Mouse (Mus musculus): ENCODE results near the gene Fam169a.

The Fam169a gene

DNA sequence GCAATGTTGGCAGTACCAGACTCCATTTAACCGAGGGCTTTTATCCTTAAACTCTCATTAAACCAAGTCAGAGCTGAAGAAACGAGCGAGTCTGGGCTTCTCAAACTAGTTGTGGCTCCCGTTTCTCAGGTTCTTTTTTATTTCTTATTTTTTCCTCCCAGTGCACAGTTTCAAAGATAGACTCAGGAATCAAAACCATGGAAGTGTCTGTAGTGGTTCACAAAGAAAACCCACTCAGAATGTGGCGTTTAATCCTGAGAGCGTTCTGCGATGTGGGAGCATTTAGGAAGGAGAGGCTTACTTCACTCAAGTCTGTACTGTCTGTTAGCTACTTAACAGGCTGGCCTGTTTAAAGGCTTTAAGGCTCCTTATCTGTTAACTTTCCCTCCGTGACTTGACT, 1.1 kb downstream of the Fam169a start:
- ChIA-PET POLR2A (interaction anchor here in 2 of 4 experiments (0.7 to 7.3 kb wide), 22 partner anchors 10 to 417 kb away, joined by 3 to 143 read pairs (median 5); partner anchors contain the start of genes Gfm2 (in 2 of the 2), Nsa2 (in 2 of the 2), Gcnt4 (in 1 of the 2) and Gm6169 (in 1 of the 2)), CTCF (interaction anchor here in 3 of 4 experiments (1.3 to 3.3 kb wide), 6 partner anchors 10 to 84 kb away, joined by 3 to 14 read pairs (median 8); partner anchors contain the start of gene Gm6169 (in 3 of the 3))

DNA sequence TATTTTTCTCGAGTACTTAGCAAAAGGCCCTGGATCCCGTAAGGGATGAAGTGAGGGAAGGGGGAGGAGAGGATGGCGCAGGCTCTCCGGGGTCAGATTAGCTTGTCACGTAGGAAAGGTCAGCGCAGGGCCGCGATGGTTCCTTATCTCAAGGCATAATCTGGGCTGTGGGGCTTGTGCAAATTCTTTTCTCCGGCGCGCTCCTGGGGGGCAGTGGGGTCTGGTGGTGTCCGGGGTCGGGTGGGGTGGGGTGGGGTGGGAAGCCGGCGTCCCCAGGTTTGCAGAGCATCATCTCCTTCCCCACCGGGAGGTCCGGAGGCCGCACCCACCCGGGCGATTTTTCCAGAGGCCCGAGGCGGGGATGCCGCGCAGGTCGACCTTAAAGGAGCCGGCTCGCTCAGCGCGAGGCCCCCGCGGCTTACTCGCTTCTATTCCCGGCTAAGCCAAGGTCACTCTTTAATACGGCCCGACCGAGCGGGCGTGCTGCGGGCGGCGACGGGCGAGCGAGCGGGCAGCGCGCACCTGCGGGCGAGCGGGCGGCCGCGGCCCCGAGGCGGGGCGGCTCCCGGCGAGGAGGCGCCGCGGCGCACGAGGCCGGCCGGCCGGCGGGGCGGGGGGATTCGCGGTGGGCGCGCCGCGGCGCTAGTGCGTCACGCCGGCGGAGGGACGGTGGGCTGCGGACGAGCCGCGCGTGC, 4.0 kb downstream of the Fam169a start:
- POLR2A ChIA-PET, result interaction anchor here in 3 of 4 experiments (0.6 to 7.3 kb wide), 17 partner anchors 9 to 1447 kb away, joined by 3 to 143 read pairs (median 3); partner anchors contain the start of genes Gfm2 (in 1 of the 3), Gm6169 (in 1 of the 3) and Nsa2 (in 1 of the 3)
- CTCF ChIA-PET, result no interaction called here

DNA sequence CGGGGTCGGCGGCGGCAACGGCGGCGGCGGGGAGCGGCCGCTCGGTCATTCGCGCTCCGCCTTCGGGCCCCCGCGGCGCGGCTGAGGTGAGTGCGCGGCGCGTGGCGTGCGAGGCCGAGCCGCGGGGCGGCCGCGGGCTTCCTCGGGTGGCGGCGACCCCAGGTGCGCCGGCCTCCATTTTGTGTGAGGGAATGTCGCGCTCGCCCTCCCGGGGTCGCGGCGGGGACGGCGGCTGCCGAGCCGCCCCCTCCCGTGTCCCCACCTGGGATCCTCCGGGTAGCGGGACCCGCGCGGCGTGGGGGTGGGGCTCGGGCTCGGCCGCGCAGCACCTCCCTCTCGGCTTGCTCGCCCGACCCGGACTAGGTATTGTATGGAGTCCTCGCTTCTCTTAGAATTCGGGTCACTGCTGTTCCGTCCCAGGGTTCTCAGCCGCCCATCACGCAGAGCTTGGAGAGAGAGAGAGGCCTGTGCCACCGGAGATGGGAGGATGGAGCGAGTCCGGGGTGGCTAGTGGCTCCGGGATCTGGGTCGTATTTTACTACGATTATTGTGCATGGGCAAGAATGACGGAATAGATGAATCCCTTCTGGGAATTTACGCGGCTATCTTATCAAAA, 4.6 kb downstream of the Fam169a start:
- CTCF ChIA-PET, result no interaction called here
- POLR2A ChIA-PET, result interaction anchor here in 3 of 4 experiments (0.6 to 1.3 kb wide), 6 partner anchors 9 to 1446 kb away, joined by 3 to 5 read pairs (median 3); no protein-coding TSS in a partner anchor

DNA sequence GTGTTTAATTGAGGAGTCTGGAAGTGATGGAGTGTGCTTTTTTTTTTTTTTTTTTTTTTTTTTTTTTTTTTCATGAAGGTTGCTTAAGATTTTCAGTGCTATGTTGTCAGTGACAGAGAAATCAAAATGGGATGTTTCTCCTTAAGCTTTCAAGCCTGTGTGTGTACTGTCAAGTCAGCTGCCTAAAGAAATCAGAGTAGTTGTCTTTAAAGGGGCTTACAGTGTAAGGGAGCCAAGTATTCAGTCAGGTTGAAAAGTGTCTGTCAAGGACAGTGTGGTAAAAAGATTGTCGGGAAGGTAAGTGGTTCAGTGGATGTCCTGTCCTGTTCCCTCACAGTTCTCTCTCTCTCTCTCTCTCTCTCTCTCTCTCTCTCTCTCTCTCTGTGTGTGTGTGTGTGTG, 6.4 kb downstream of the Fam169a start:
- POLR2A ChIA-PET, result interaction anchor here in 3 of 4 experiments (0.6 to 2.8 kb wide), 10 partner anchors 9 to 125 kb away, joined by 3 to 15 read pairs (median 4); partner anchors contain the start of genes Gfm2 (in 1 of the 3), Hexb (in 1 of the 3) and Nsa2 (in 1 of the 3)
- CTCF ChIA-PET, result interaction anchor here in 2 of 4 experiments (0.6 to 0.7 kb wide), 3 partner anchors 22 to 288 kb away, joined by 3 to 8 read pairs (median 7); no protein-coding TSS in a partner anchor

DNA sequence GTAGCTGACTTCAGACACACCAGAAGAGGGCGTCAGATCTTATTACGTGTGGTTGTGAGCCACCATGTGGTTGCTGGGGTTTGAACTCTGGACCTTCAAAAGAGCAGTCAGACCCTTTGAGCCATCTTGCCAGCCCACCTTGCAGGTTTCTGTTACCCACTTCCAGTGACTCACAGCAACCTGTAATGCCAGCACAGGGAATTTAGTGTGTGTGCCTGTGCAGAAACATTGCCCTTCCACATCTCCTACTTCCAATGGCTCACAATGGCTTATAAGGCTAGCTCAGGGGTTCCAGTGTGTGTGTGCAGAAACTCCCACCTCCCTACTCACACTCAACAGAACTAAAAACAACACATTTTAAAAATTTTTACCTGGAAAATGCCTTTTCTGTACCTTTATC, 10.5 kb downstream of the Fam169a start:
- POLR2A ChIA-PET, result interaction anchor here in 3 of 4 experiments (0.7 to 13.2 kb wide), 7 partner anchors 8 to 22 kb away, joined by 3 to 143 read pairs (median 4); partner anchors contain the start of gene Fam169a (in 3 of the 3)
- CTCF ChIA-PET, result interaction anchor here in 3 of 4 experiments (0.6 to 1.6 kb wide), 8 partner anchors 11 to 69 kb away, joined by 3 to 8 read pairs (median 3); partner anchors contain the start of genes Fam169a (in 1 of the 3), Gfm2 (in 1 of the 3) and Nsa2 (in 1 of the 3)

DNA sequence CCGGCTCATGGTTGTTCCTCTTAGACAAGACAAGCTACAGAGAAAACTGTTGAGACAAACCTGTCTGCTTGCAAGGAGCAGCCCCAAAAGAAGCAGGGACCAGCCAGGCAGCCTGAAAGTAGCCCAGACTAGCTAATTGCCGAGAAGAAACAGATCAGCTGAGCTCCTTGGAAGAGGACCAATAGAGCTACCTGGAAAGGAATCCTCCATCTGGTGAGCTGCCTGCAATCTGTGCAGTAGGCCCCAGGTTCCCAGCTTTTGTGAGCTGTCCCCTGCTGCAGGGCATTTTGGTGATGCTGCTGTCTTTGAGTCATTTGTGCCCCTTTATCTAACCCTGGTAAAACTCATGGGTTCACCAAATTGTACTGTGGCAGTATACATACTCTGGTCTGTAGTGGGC, 13.1 kb downstream of the Fam169a start:
- CTCF ChIA-PET, result interaction anchor here in 3 of 4 experiments (0.7 to 1.3 kb wide), 4 partner anchors 19 to 59 kb away, joined by 3 to 8 read pairs (median 3); partner anchors contain the start of gene Gm6169 (in 2 of the 3)
- POLR2A ChIA-PET, result interaction anchor here (0.6 to 13.2 kb wide), 11 partner anchors 8 to 419 kb away, joined by 3 to 143 read pairs (median 4); partner anchors contain the start of gene Fam169a (in 3 of the 4)

DNA sequence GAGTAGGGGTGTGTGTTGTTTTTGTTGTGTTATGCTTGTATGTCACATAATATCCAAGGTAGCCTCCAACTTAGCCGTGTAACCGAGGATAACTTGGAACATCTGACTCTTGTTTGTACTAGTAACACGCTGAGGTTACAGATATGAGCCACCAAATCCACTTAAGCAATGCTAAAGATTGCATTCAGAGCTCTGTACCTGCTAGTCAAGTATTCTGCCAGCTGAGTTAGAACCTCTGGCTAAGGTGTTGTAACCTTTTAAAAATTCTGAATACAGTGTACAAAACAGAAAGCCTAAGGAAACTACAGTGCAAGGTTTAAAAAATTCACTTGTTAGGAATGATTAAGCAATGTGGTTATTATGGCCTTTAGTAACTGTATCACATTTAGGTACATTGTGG, 13.5 kb downstream of the Fam169a start:
- CTCF ChIA-PET, result interaction anchor here in 2 of 4 experiments (0.7 to 1.3 kb wide), 2 partner anchors 19 to 58 kb away, joined by 3 read pairs; partner anchors contain the start of gene Gm6169 (in 1 of the 2)
- POLR2A ChIA-PET, result interaction anchor here in 3 of 4 experiments (0.6 to 13.2 kb wide), 11 partner anchors 8 to 731 kb away, joined by 3 to 143 read pairs (median 4); partner anchors contain the start of gene Fam169a (in 2 of the 3)

DNA sequence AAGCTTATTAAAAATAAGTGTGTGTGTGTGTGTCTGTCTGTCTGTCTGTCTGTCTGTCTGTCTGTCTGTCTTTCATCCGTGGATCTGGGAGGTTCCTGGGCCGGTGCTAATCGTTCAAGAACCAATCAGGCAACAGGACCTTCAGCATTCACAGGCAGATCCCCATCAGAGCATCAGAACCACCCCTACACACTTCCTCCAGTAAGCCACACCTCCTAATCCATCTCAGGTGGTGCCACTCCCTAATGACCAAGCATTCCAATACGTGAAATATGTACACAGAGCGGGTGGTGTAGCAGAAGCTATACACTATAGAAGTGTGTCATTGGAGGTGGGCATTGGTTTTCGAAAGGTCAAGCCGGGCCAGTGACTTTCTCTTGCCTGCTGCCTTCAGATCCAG, 15.3 kb downstream of the Fam169a start:
- CTCF ChIA-PET, result no interaction called here
- POLR2A ChIA-PET, result interaction anchor here in 3 of 4 experiments (0.7 to 13.2 kb wide), 8 partner anchors 8 to 40 kb away, joined by 3 to 143 read pairs (median 4); partner anchors contain the start of gene Fam169a (in 1 of the 3)

DNA sequence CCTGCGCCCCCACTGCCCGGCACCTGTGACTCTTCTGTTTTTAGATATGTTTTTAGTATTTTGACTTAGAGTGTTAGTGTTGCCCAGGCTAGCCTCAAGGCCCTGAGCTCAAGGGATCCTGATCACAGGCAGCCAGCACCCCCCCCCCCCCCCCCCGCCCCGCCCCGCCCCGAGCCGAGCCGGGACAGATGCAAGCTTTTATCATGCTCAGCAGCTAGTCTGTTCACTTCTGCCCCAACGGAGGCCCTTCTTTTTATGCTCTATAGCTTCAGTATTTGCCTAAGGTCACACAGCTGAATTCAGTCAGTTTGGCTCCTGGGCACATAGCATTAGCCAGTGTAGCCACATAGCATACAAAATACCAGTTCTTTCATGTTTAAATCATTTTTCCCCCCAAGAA, 19.2 kb downstream of the Fam169a start:
- CTCF ChIA-PET, result interaction anchor here in 1 of 4 experiments (0.6 to 1.4 kb wide), 2 partner anchors 13 to 141 kb away, joined by 4 to 6 read pairs; partner anchors contain the start of gene Gm6169
- POLR2A ChIA-PET, result interaction anchor here (0.6 to 13.2 kb wide), 20 partner anchors 9 to 106 kb away, joined by 3 to 143 read pairs (median 4); partner anchors contain the start of genes Fam169a (in 2 of the 4), Gfm2 (in 1 of the 4) and Nsa2 (in 1 of the 4)

DNA sequence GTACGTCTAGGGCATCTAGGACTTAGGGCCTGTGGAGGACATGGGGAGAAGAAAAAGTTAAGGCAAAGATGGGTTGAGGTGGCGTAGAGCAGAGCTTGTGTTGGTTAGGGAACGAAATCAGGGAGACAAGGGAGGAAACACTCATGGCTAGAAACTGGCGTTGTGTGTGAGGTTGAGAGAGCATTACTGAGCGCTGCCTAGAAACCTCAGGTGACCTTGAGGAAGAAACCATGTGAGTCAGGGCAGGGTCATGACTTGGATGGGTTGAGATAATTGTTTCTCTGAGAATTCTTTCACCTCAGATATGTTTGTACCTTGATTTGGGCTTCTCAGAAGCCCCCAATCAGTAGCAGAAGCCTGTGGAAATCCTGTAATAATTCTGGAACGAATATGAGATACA, 20.3 kb downstream of the Fam169a start:
- CTCF ChIA-PET, result interaction anchor here in 2 of 4 experiments (1.0 to 1.7 kb wide), 2 partner anchors 9 to 12 kb away, joined by 3 to 4 read pairs; partner anchors contain the start of gene Gm6169 (in 1 of the 2)
- POLR2A ChIA-PET, result interaction anchor here (0.6 to 13.2 kb wide), 9 partner anchors 8 to 34 kb away, joined by 3 to 143 read pairs (median 6); partner anchors contain the start of gene Fam169a (in 3 of the 4)

DNA sequence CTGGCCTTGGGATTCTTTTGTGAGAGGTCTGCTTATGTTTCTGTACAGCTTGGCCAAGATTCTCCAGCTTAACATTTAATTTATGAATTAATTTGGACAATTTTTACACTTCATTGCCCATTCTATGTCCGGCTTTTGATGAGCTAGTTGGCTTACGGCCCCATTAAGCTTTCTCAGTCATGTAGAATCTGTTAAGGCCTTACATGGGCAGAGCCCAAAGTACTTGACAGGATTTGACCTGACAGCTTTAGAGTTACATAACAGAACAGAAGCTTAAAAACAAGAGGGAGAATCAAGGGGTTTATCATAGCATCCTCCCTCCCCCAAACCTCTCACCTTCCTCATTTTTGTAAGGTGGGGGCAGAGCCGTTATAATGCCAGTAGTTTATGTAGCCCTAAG, 21.1 kb downstream of the Fam169a start:
- ChIA-PET CTCF (interaction anchor here in 3 of 4 experiments (0.7 to 1.7 kb wide), 5 partner anchors 10 to 318 kb away, joined by 3 to 4 read pairs (median 3); partner anchors contain the start of genes Fam169a (in 1 of the 3) and Gm6169 (in 1 of the 3)), POLR2A (interaction anchor here in 2 of 4 experiments (0.5 to 13.2 kb wide), 8 partner anchors 8 to 74 kb away, joined by 3 to 143 read pairs (median 4); partner anchors contain the start of genes Fam169a (in 2 of the 2) and Gm6169 (in 1 of the 2))

DNA sequence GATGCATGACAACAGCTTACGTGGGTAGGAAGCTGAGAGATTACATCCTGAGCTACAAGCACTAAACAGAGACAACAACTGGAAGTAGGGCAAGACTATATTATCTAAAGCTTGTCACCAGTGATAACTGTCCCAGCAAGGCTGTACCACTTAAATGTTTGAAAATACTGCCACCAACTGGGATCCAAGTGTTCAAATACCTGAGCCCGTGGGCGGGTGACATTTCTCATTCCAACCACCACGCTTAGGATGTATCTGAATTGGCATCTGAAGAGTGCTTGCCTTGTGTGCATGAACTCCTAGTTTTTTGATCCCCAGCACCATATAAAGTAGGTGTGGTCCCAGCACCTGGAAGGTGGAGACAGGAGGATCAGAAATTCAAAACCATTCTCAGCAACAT, 28.6 kb downstream of the Fam169a start:
- ChIA-PET CTCF (interaction anchor here in 2 of 4 experiments (0.6 to 1.1 kb wide), 2 partner anchors 23 to 29 kb away, joined by 3 to 8 read pairs; partner anchors contain the start of gene Fam169a (in 1 of the 2)), POLR2A (interaction anchor here in 3 of 4 experiments (0.5 to 2.4 kb wide), 12 partner anchors 8 to 206 kb away, joined by 3 to 8 read pairs (median 4); partner anchors contain the start of genes Gfm2 (in 1 of the 3) and Nsa2 (in 1 of the 3))

DNA sequence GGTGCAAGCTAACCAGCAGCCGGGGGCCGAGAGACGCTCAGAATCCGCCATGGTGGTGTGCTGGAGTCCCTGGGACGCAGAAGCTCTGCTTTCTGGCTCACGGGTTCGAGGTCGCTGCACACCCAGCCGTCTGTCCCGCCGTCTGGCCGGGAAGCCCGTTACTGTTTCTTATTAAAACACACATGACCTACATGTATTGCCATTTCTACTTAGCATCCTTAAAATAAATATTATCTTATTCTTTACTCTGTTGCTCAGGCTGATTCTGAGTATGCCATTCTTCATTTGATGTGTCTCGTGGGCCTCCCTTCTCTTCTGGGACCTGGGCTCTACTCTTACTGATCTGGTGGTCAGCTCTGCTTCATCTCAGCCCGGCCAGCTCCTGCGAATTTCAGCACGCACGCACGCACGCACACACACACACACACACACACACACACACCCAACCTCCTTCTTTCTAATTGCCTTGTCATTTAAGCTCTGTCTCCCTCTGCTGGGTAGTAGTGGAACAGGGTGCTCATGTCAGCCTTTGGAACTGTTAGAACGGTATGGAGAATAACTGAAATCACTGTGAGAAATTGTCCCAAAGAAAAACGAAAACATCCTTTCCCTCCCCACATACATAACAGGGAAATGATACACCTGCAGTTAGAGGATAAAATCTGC, 32.2 kb downstream of the Fam169a start, which contains the start of gene Gm6169:
Gm6169 (minus strand) TSS at position 51 of the 666 bp plus-strand sequence.
- POLR2A ChIA-PET, result interaction anchor here (0.6 to 1.9 kb wide), 27 partner anchors 9 to 1482 kb away, joined by 3 to 14 read pairs (median 4); partner anchors contain the start of genes Fam169a (in 2 of the 4), Gfm2 (in 2 of the 4), Nsa2 (in 2 of the 4) and Enc1 (in 1 of the 4)
- CTCF ChIA-PET, result interaction anchor here (0.5 to 1.6 kb wide), 34 partner anchors 9 to 1876 kb away, joined by 3 to 14 read pairs (median 3); partner anchors contain the start of genes Fam169a (in 3 of the 4), Gfm2 (in 1 of the 4) and Nsa2 (in 1 of the 4)

DNA sequence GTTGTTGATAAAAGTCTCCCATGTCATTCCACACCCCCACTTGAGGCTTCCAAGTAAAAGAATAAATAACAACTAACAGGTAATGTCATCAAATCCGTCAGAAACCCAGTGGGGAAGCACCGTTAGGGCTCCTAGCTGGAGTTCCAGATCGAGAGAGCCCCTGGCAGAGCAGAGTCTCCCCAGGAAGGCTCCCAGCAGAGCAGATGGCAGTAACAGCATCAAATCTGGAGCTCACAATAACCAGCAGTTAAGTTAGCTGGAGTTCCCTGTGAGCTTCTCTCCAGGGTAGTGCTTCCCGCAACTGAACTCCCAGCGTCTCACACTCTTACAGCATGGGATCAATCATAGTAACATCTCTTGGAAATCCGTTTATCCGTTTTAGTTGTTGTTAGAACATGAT, 37.9 kb downstream of the Fam169a start:
- ChIA-PET CTCF (interaction anchor here in 1 of 4 experiments (1.0 to 1.6 kb wide), 2 partner anchors 10 to 49 kb away, joined by 3 to 5 read pairs; no protein-coding TSS in a partner anchor), POLR2A (interaction anchor here (0.5 to 2.9 kb wide), 22 partner anchors 8 to 482 kb away, joined by 3 to 16 read pairs (median 4); partner anchors contain the start of genes Gfm2 (in 3 of the 4), Nsa2 (in 3 of the 4) and Fam169a (in 2 of the 4))

DNA sequence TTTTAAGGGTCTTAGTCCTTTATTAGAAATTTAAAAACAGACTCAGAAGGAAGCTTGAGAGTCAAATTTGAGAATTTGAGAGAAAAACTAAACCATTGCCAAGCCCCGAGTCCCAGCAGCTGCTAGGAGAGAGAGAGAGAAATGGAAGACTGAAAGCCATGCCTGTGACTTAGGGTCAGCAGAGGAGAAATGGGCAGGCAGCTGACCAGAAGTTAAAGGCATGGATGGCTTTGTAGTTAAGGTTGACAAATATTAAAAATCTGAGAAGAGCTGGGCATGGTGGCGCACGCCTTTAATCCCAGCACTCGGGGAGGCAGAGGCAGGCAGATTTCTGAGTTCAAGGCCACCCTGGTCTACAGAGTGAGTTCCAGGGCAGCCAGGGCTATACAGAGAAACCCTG, 40.6 kb downstream of the Fam169a start:
- POLR2A ChIA-PET, result interaction anchor here in 2 of 4 experiments (0.6 to 0.8 kb wide), 2 partner anchors 29 to 30 kb away, joined by 3 read pairs; partner anchors contain the start of genes Gfm2 (in 1 of the 2) and Nsa2 (in 1 of the 2)
- CTCF ChIA-PET, result interaction anchor here in 1 of 4 experiments (0.6 kb wide), 1 partner anchor 99 kb away, joined by 3 read pairs; no protein-coding TSS in a partner anchor

DNA sequence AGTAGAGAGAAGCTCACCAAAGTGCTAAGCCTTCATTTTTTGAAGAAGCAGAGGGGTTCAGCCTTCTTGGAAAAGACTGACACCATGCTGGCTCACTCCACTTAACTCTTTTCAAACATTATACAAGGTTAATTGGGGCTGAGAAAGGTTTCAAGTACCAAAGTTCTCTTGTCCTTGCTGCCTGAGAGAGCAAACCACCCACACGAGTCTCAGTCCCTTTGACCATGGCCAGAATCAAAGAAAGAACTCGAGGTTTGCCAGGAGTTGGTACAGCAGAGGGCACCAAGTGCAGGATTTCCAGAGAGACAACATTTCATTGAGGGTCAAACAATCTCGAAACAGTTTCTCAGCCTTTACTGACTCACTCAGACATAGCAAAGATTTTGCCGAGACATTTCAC, 42.0 kb downstream of the Fam169a start:
- CTCF ChIA-PET, result interaction anchor here in 1 of 4 experiments (0.6 kb wide), 1 partner anchor 9 kb away, joined by 6 read pairs; no protein-coding TSS in a partner anchor
- POLR2A ChIA-PET, result interaction anchor here in 1 of 4 experiments (1.5 kb wide), 1 partner anchor 14 kb away, joined by 5 read pairs; no protein-coding TSS in a partner anchor

All from embryonic stem cell, embryonic (primary cell).